Mouse (Mus musculus) forebrain, embryonic 16.5 days (tissue): Measurements from ENCODE around the gene Foxo3. TPM values are rescaled to one million over a fixed set of nuclear protein-coding genes. Genes with fewer than 3 reads are reported as not detected.

ENCODE experiments used
- ATAC-seq: fragments of 200-750 bp; cut with Nextera tagmentation; 2 replicates; pipeline ENCODE4 v1.8.0; 2017; ENCODE audit warnings: mild to moderate bottlenecking, moderate library complexity
- H3K27ac ChIP-seq: fragments of 300-500 bp; sonication (generic); 2 replicates; pipeline ENCODE4 v1.5.1; 2014; ENCODE audit warnings: low read length, control low read depth
- H3K27me3 ChIP-seq: fragments of 300-500 bp; sonication (generic); replicated peaks from 2 replicates; pipeline ENCODE4 v1.6.1; 2014; ENCODE audit warnings: low read length; ENCODE audit not compliant: control insufficient read depth, insufficient read depth
- H3K36me3 ChIP-seq: fragments of 300-500 bp; sonication (generic); 2 replicates; pipeline ENCODE4 v1.6.1; 2014; ENCODE audit not compliant: control insufficient read depth, insufficient read depth
- H3K4me1 ChIP-seq: fragments of 300-500 bp; sonication (generic); replicated peaks from 2 replicates; pipeline ENCODE4 v1.6.1; 2014; ENCODE audit warnings: low read length; ENCODE audit not compliant: control insufficient read depth, insufficient read depth
- H3K4me2 ChIP-seq: fragments of 300-500 bp; sonication (generic); 2 replicates; pipeline ENCODE4 v1.6.1; 2014; ENCODE audit warnings: mild to moderate bottlenecking, low read length, control low read depth
- H3K4me3 ChIP-seq: fragments of 300-500 bp; sonication (generic); replicated peaks from 2 replicates; pipeline ENCODE4 v1.5.1; 2014; ENCODE audit warnings: mild to moderate bottlenecking, low read length, control low read depth
- H3K9ac ChIP-seq: fragments of 300-500 bp; sonication (generic); replicated peaks from 2 replicates; pipeline ENCODE4 v1.6.1; 2014; ENCODE audit warnings: low read depth, low read length, control low read depth
- H3K9me3 ChIP-seq: fragments of 300-500 bp; sonication (generic); 2 replicates; pipeline ENCODE4 v1.6.1; 2016; ENCODE audit warnings: low read length; ENCODE audit not compliant: control insufficient read depth
- WGBS: fragments of 180-500 bp; shearing (Covaris S2); extraction: QIAGEN DNeasy Blood & Tissue Kit; methylation state at CpG from one replicate; pipeline ENCODE4 v1.1.7; 2014; 5-methylcytosine and 5-hydroxymethylcytosine counted together
- polyA plus RNA-seq: library from polyadenylated mRNA; unstranded; fragments of >200 nt; fragmentation: Nextera tagmentation; extraction: Ambion mirVana; gene quantifications from 2 replicates; pipeline ENCODE4 v1.2.1, GENCODE M21; 2015

Gene Foxo3
- polyA plus RNA-seq, 1 experiment from 2014 or later: 4.8 TPM

- no peak for ATAC-seq
- H3K4me3 ChIP-seq: no peak overlapping the region
- no peaks in the 10 kb centered on the region for H3K36me3 ChIP-seq
- no peak overlapping the region for H3K4me2 ChIP-seq
- no peak overlapping the region for H3K9ac ChIP-seq
- no peaks in the 10 kb centered on the region for H3K27me3 ChIP-seq
- H3K27ac ChIP-seq: no peak overlapping the region
- H3K9me3 ChIP-seq: no peaks in the 10 kb centered on the region
- peaks cover 4% of the 10 kb centered on the region; the same call in 1 of the 2 replicates for H3K4me1 ChIP-seq
- 88% methylated on average over 11 of the region's 11 CpGs for WGBS
These were observed 29.3 kb downstream of the Foxo3 start for GRCm38 (mm10) chr10:42247125-42247816.

- no peaks in the 10 kb centered on the region for H3K9me3 ChIP-seq
- peaks cover 4% of the 10 kb centered on the region; the same call in 1 of the 2 replicates for H3K4me1 ChIP-seq
- no peak overlapping the region for H3K9ac ChIP-seq
- no peaks in the 10 kb centered on the region for H3K27me3 ChIP-seq
- no peak overlapping the region for H3K27ac ChIP-seq
- H3K36me3 ChIP-seq: no peaks in the 10 kb centered on the region
- no peak overlapping the region for H3K4me3 ChIP-seq
- no peak overlapping the region for H3K4me2 ChIP-seq
- no peak for ATAC-seq
- WGBS: 76% methylated on average over 3 of the region's 3 CpGs
These were observed 30.1 kb downstream of the Foxo3 start for GRCm38 (mm10) chr10:42246483-42246882.

- WGBS: 91% methylated on average over 3 of the region's 3 CpGs
- H3K4me1 ChIP-seq: no peaks in the 10 kb centered on the region; the same call in 1 of the 2 replicates
- H3K9ac ChIP-seq: no peak overlapping the region
- no peaks in the 10 kb centered on the region for H3K27me3 ChIP-seq
- H3K4me3 ChIP-seq: no peak overlapping the region
- no peak for ATAC-seq
- no peak overlapping the region for H3K4me2 ChIP-seq
- H3K9me3 ChIP-seq: no peaks in the 10 kb centered on the region
- H3K27ac ChIP-seq: no peak overlapping the region
- no peaks in the 10 kb centered on the region for H3K36me3 ChIP-seq
These were observed 30.9 kb downstream of the Foxo3 start for GRCm38 (mm10) chr10:42245636-42246035.

GRCm38 (mm10) chr10:42245256-42245601 lies 31.3 kb downstream of the Foxo3 start:
- Histone ChIP-seq H3K9me3 (no peaks in the 10 kb centered on the region), H3K36me3 (no peaks in the 10 kb centered on the region), H3K9ac (no peak overlapping the region), H3K4me2 (no peak overlapping the region), H3K4me3 (no peak overlapping the region), H3K27ac (no peak overlapping the region), H3K4me1 (no peaks in the 10 kb centered on the region; the same call in 1 of the 2 replicates), H3K27me3 (no peaks in the 10 kb centered on the region)
- WGBS: 92% methylated on average over 3 of the region's 3 CpGs
- ATAC-seq: no peak

GRCm38 (mm10) chr10:42244420-42245255 lies 31.9 kb downstream of the Foxo3 start:
- no peaks in the 10 kb centered on the region; the same call in 1 of the 2 replicates for H3K4me1 ChIP-seq

GRCm38 (mm10) chr10:42243925-42244324 lies 32.6 kb downstream of the Foxo3 start:
- H3K4me3 ChIP-seq: no peak overlapping the region
- H3K36me3 ChIP-seq: no peaks in the 10 kb centered on the region
- no peaks in the 10 kb centered on the region for H3K9me3 ChIP-seq
- no peak overlapping the region for H3K27ac ChIP-seq
- ATAC-seq: no peak
- no peaks in the 10 kb centered on the region for H3K4me1 ChIP-seq
- H3K27me3 ChIP-seq: no peaks in the 10 kb centered on the region
- WGBS: 93% methylated on average over 7 of the region's 7 CpGs
- no peak overlapping the region for H3K9ac ChIP-seq
- H3K4me2 ChIP-seq: no peak overlapping the region

More at GRCm38 (mm10) chr10:42244420-42245255, 31.9 kb downstream of the Foxo3 start:
- WGBS: 71% methylated on average over 8 of the region's 8 CpGs
- Histone ChIP-seq H3K4me3 (no peak overlapping the region), H3K36me3 (no peaks in the 10 kb centered on the region), H3K27ac (no peak overlapping the region), H3K4me2 (no peak overlapping the region), H3K9ac (no peak overlapping the region), H3K9me3 (no peaks in the 10 kb centered on the region), H3K27me3 (no peaks in the 10 kb centered on the region)
- ATAC-seq: no peak

- Histone ChIP-seq H3K9ac (no peak overlapping the region), H3K4me3 (no peak overlapping the region), H3K27ac (no peak overlapping the region), H3K9me3 (no peaks in the 10 kb centered on the region), H3K4me1 (no peaks in the 10 kb centered on the region), H3K4me2 (no peak overlapping the region), H3K27me3 (no peaks in the 10 kb centered on the region), H3K36me3 (no peaks in the 10 kb centered on the region)
- 91% methylated on average over 6 of the region's 6 CpGs for WGBS
- no peak for ATAC-seq
These were observed 34.1 kb downstream of the Foxo3 start for GRCm38 (mm10) chr10:42242484-42242883.

- no peak overlapping the region for H3K9ac ChIP-seq
- ATAC-seq: no peak
These were observed 34.8 kb downstream of the Foxo3 start for GRCm38 (mm10) chr10:42241775-42242174.

GRCm38 (mm10) chr10:42239810-42240111 lies 36.8 kb downstream of the Foxo3 start:
- Histone ChIP-seq H3K36me3 (no peaks in the 10 kb centered on the region), H3K4me2 (no peak overlapping the region), H3K9me3 (no peaks in the 10 kb centered on the region), H3K27me3 (no peaks in the 10 kb centered on the region), H3K27ac (no peak overlapping the region), H3K9ac (no peak overlapping the region), H3K4me3 (no peak overlapping the region), H3K4me1 (no peaks in the 10 kb centered on the region; the same call in 1 of the 2 replicates)
- ATAC-seq: no peak
- WGBS: 81% methylated on average over 6 of the region's 6 CpGs

More at GRCm38 (mm10) chr10:42241775-42242174, 34.8 kb downstream of the Foxo3 start:
- WGBS: 66% methylated on average over 4 of the region's 4 CpGs
- H3K4me3 ChIP-seq: no peak overlapping the region
- H3K4me2 ChIP-seq: no peak overlapping the region
- no peak overlapping the region for H3K27ac ChIP-seq
- H3K4me1 ChIP-seq: no peaks in the 10 kb centered on the region; the same call in 1 of the 2 replicates
- H3K9me3 ChIP-seq: no peaks in the 10 kb centered on the region
- H3K27me3 ChIP-seq: no peaks in the 10 kb centered on the region
- H3K36me3 ChIP-seq: no peaks in the 10 kb centered on the region
